Mouse (Mus musculus) lung, postnatal 0 days (tissue): Measurements from ENCODE around the gene Mfng. TPM values are rescaled to one million over a fixed set of nuclear protein-coding genes. Genes with fewer than 3 reads are reported as not detected.

ENCODE experiments used
- ATAC-seq: fragments of 200-750 bp; cut with Nextera tagmentation; 2 replicates; pipeline ENCODE4 v1.8.0; 2017; ENCODE audit warnings: moderate library complexity
- DNase-seq: peaks from one replicate; pipeline ENCODE4 v3.0.0-alpha.2; 2016; ENCODE audit warnings: low spot score
- H3K27ac ChIP-seq: fragments of 300-500 bp; sonication (generic); 2 replicates; pipeline ENCODE4 v1.5.1; 2014; ENCODE audit warnings: antibody characterized with exemption, mild to moderate bottlenecking, low read length, mixed read lengths
- H3K27me3 ChIP-seq: fragments of 300-500 bp; sonication (generic); replicated peaks from 2 replicates; pipeline ENCODE4 v1.6.1; 2014; ENCODE audit warnings: low read length, mixed read lengths; ENCODE audit not compliant: insufficient read depth
- H3K36me3 ChIP-seq: fragments of 300-500 bp; sonication (generic); 2 replicates; pipeline ENCODE4 v1.6.1; 2014; ENCODE audit warnings: low read length, mixed read lengths; ENCODE audit not compliant: insufficient read depth
- H3K4me1 ChIP-seq: fragments of 300-500 bp; sonication (generic); 2 replicates; pipeline ENCODE4 v1.6.1; 2014; ENCODE audit warnings: antibody characterized with exemption, low read depth, low read length, mixed read lengths; ENCODE audit not compliant: insufficient read depth
- H3K4me2 ChIP-seq: fragments of 300-500 bp; sonication (generic); replicated peaks from 2 replicates; pipeline ENCODE4 v1.6.1; 2014; ENCODE audit warnings: low read depth, mild to moderate bottlenecking, low read length, moderate library complexity, mixed read lengths
- H3K4me3 ChIP-seq: fragments of 300-500 bp; sonication (generic); 2 replicates; pipeline ENCODE4 v1.5.1; 2014; ENCODE audit warnings: low read depth, low read length
- H3K9ac ChIP-seq: fragments of 300-500 bp; sonication (generic); replicated peaks from 2 replicates; pipeline ENCODE4 v1.6.1; 2014; ENCODE audit warnings: low read depth, mild to moderate bottlenecking
- H3K9me3 ChIP-seq: fragments of 300-500 bp; sonication (generic); 2 replicates; pipeline ENCODE4 v1.6.1; 2016; ENCODE audit warnings: low read length, mixed read lengths
- CTCF ChIP-seq: IDR thresholded peaks from 2 replicates; pipeline ENCODE4 v1.5.1; 2016; ENCODE audit warnings: antibody characterized with exemption, mild to moderate bottlenecking
- EP300 ChIP-seq: IDR thresholded peaks from 2 replicates; pipeline ENCODE4 v1.6.1; 2016; ENCODE audit warnings: antibody characterized with exemption, mild to moderate bottlenecking, control low read depth
- WGBS: fragments of 180-500 bp; shearing (Covaris S2); extraction: QIAGEN DNeasy Blood & Tissue Kit; methylation state at CpG from one replicate; pipeline ENCODE4 v1.1.7; 2014; 5-methylcytosine and 5-hydroxymethylcytosine counted together
- polyA plus RNA-seq: library from polyadenylated mRNA; unstranded; fragments of >200 nt; fragmentation: Nextera tagmentation; extraction: Ambion mirVana; gene quantifications from 2 replicates; pipeline ENCODE4 v1.2.1, GENCODE M21; 2015

Gene Mfng
- polyA plus RNA-seq, 1 experiment from 2014 or later: 47.8 TPM

DNA sequence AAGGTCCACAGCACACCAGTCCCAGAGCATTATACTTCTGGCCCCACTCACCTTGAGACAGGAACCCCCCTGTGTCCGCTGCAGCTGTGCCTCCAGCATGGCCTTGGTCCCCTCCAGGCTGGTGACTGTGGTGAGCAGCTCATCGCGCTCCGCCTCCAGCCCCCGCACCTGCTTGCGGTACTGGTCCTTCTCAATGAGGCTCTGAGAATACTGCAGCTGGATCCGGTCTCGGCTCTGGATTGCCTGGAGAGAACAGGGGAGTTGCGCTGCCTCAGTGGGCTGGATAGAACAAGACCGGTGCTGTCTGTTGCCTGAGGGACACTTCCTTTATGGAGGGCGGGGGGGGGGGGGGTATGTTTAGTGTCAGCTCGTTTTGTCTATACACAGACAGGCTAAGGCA, 17.7 kb upstream of the Mfng start:
- no peaks in the 10 kb centered on the region for H3K27me3 ChIP-seq
- TF ChIP-seq EP300 (no peak), CTCF (no peak)
- ATAC-seq: no peak
- peaks cover 18% of the 10 kb centered on the region for H3K4me1 ChIP-seq
- H3K36me3 ChIP-seq: peaks cover 13% of the 10 kb centered on the region; the same call in 1 of the 2 replicates
- no peak for DNase-seq
- H3K4me2 ChIP-seq: no peak overlapping the region
- H3K9me3 ChIP-seq: no peaks in the 10 kb centered on the region
- H3K9ac ChIP-seq: no peak overlapping the region
- H3K27ac ChIP-seq: 0 out of 2 replicates have a peak overlapping the region, but pooled peaks have one; percentile 26
- no peak overlapping the region for H3K4me3 ChIP-seq
- WGBS: 66% methylated on average over 12 of the region's 12 CpGs

DNA sequence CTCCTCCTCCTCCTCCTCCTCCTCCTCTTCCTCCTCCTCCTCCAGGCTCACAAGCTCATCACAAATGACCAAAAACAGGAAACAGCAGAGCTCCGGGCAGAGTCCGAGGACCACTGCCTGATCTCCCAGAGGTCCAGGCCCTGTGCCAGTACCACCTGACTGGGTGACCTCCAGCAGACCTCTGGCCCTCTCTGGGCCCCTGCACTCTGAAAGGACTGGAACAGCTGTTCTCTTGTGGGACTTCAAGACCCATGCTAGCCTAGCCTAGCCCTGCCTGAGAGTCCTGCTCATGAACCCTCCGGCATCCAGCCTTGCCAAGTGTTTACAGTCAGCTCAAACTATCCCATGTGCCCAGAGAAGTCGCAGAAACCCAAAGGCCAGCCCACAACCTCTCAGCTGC, 17.2 kb upstream of the Mfng start:
- TF ChIP-seq CTCF (no peak), EP300 (no peak)
- H3K27me3 ChIP-seq: no peaks in the 10 kb centered on the region
- H3K36me3 ChIP-seq: peaks cover 13% of the 10 kb centered on the region; the same call in 1 of the 2 replicates
- no peak overlapping the region for H3K4me3 ChIP-seq
- H3K4me2 ChIP-seq: no peak overlapping the region
- H3K27ac ChIP-seq: 0 out of 2 replicates have a peak overlapping the region, but pooled peaks have one; percentile 26
- 37% methylated on average over 4 of the region's 4 CpGs for WGBS
- no peak overlapping the region for H3K9ac ChIP-seq
- DNase-seq: peak; percentile 47
- H3K9me3 ChIP-seq: no peaks in the 10 kb centered on the region
- H3K4me1 ChIP-seq: peaks cover 15% of the 10 kb centered on the region
- ATAC-seq: peak; percentile 41; the same call in 1 of the 2 replicates

DNA sequence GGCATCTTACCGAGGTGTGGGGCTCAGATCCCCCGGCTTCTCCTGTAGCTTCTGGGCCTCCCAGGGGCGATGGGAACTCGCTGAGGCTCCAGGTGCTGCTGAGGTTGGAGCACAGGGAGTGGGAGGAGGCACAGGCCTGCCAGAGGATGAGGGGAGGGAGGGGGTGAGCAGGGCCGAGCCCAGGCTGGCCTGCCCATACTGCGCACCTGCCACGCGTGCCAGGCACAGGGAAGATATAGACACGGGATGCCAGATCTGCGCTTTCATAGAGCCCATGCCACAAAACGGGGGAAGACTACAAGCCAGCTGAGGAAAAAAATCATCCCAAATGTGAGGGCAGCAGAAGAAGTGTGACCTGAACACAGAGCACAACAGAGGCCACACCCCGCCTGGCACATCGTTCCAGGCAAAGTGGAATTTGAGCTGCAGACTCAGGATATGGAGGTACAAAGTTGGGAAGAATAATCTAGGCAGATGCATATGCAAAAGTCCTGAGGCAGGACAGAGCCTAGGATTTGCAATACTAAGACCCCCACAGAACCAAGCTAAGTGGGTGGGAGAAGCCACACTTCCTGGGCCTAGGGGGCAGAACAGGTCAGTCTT, 16.5 kb upstream of the Mfng start:
- ATAC-seq (no peak), DNase-seq (no peak)
- TF ChIP-seq EP300: no peak
- TF ChIP-seq CTCF: no peak
- WGBS: 83% methylated on average over 13 of the region's 13 CpGs
- peaks cover 13% of the 10 kb centered on the region for H3K4me1 ChIP-seq
- H3K4me2 ChIP-seq: no peak overlapping the region
- H3K4me3 ChIP-seq: no peak overlapping the region
- H3K27ac ChIP-seq: no peak overlapping the region
- H3K27me3 ChIP-seq: no peaks in the 10 kb centered on the region
- H3K9me3 ChIP-seq: no peaks in the 10 kb centered on the region
- H3K36me3 ChIP-seq: peaks cover 13% of the 10 kb centered on the region; the same call in 1 of the 2 replicates
- H3K9ac ChIP-seq: no peak overlapping the region

DNA sequence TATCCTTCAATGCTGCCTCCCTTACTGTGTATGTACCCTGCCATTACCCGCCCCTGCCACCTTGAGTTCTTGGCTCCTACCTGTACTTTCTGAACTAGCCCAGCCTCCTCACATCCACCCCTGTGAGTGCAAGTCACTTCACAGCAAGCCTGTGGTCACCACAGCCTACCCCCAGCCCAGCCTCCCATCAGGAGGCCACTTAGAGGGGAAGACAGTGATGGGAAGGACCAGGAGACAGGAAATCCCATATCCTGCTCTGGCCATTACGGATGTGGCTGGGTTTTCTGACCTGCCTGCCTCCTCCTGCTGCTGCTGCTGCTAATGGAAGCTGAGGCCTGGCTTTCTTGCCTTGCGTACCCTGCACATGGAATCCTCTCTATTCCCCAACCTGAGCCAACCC, 14.8 kb upstream of the Mfng start:
- WGBS: 67% methylated on average over 3 of the region's 3 CpGs
- Histone ChIP-seq H3K4me3 (no peak overlapping the region), H3K36me3 (peaks cover 13% of the 10 kb centered on the region; the same call in 1 of the 2 replicates), H3K9ac (no peak overlapping the region), H3K9me3 (no peaks in the 10 kb centered on the region), H3K27me3 (no peaks in the 10 kb centered on the region), H3K27ac (peak overlapping the region; percentile 84), H3K4me1 (peaks cover 13% of the 10 kb centered on the region), H3K4me2 (no peak overlapping the region)
- peak; percentile 46; the same call in 1 of the 2 replicates for TF ChIP-seq EP300
- no peak for TF ChIP-seq CTCF
- DNase-seq (peak; percentile 41), ATAC-seq (peak; percentile 29; the same call in 1 of the 2 replicates)

- Histone ChIP-seq H3K4me1 (peaks cover 13% of the 10 kb centered on the region), H3K4me2 (no peak overlapping the region), H3K4me3 (no peak overlapping the region), H3K27ac (peak overlapping the region; percentile 84), H3K9ac (no peak overlapping the region), H3K36me3 (peaks cover 13% of the 10 kb centered on the region; the same call in 1 of the 2 replicates), H3K27me3 (no peaks in the 10 kb centered on the region), H3K9me3 (no peaks in the 10 kb centered on the region)
- DNase-seq: peak; percentile 3
- TF ChIP-seq EP300 (no peak), CTCF (no peak)
- no peak for ATAC-seq
- WGBS: 63% methylated on average over 9 of the region's 9 CpGs
Observed at GRCm38 (mm10) chr15:78787287-78787856, 14.1 kb upstream of the Mfng start.

- Histone ChIP-seq H3K4me1 (peaks cover 13% of the 10 kb centered on the region), H3K9me3 (no peaks in the 10 kb centered on the region), H3K27ac (peak overlapping the region; percentile 84), H3K27me3 (no peaks in the 10 kb centered on the region), H3K36me3 (peaks cover 13% of the 10 kb centered on the region; the same call in 1 of the 2 replicates), H3K4me3 (no peak overlapping the region), H3K4me2 (no peak overlapping the region), H3K9ac (no peak overlapping the region)
- peak; percentile 46 for ATAC-seq
- DNase-seq: no peak
- 0 out of 2 replicates have a peak, but pooled peaks have one; percentile 2 for TF ChIP-seq EP300
- no peak for TF ChIP-seq CTCF
- 56% methylated on average over 9 of the region's 9 CpGs for WGBS
Observed at GRCm38 (mm10) chr15:78786411-78786818, 13.1 kb upstream of the Mfng start.
